Mouse (Mus musculus): ENCODE data around the gene Gadd45gip1. TPM values are rescaled to one million over a fixed set of nuclear protein-coding genes. Genes with fewer than 3 reads are reported as not detected.

The Gadd45gip1 gene
- 10 to 100 TPM; 27.3 to 37.8 TPM for polyA plus RNA-seq (2017; shearing (Covaris generic))

DNA sequence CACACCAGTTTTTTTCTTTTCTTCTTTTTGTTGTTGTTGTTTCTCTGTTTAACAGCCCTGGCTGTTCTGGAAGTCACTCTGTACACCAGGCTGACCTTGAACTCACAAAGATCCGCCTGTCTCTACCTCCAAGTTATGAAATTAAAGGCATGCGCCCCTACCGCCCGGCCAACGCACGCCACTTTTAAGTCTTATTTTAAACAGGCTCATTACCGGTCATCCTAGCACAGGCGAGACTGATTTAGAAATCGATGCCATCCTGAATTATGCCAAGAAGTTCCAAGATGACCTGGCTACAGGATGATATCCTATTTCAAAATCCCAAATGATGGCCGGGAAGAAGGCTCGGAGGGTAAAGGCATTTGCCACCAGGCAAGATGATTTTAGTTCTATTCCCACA is at the start of gene Gadd45gip1:
Gadd45gip1 (plus strand) TSS at position 33 of the 400 bp plus-strand sequence.

DNA sequence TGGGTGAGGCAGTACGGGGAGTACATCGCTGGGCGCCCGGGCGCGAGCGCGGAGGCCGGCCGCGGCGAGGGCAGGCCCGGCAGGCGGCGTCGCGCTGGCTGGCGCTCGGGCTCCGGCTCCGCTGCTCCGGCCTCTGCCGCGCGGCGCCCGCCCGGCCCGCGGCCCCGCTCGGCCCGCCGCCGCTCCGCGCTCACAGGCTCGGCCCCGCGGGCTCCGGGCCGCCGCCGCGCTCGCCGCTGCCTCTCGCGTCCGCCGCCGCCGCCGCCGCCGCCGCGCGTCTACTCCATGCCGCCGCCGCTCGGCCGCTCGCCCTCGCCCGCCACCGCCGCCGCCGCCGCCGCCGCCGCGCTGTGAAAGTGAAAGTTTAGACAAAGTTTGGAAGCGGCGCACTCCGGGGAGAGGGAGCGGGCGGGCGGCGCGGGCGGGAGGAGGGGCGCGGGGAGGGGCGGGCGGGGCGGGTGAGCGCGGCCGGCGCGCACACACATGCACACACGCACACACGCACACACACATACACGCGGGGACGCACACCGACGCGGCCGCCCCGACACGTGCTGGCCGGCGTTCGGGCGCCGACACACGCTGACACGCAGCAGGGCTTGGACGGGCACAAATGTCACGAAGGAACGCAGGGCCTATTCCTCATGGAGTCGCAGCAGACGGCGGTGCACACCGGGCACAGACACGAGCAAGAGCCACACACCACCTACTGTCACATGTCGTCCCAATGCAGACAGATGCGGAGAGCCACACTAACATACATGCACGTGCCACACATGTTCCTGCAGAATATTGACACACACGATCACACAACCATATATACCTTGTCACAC is 31.1 kb upstream of the Gadd45gip1 start, which contains the start of gene Nfix:
Nfix (minus strand) TSS at position 346 of the 833 bp plus-strand sequence.

DNA sequence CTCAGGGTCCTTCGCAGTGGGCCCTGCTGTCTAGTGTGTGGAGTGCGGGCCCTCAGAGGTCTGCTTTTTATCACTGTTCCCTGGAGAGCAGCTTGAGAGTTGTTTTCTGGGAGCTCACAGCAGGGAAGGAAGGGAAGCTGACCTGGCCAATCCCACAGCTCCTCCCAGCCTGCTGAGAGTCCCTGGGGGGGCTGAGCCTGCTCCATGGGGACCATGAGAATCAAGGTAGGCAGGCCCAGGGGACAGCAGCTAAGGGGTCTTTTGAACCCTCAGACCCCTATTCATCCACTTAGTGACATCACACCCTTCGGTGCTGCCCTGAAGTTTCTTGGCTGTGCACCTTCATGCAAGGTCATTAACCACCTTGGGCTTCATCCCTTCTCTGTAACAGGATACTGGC is 8.6 kb upstream of the Gadd45gip1 start, which contains the start of gene Dand5:
Dand5 (minus strand) TSS at position 101 of the 400 bp plus-strand sequence.

DNA sequence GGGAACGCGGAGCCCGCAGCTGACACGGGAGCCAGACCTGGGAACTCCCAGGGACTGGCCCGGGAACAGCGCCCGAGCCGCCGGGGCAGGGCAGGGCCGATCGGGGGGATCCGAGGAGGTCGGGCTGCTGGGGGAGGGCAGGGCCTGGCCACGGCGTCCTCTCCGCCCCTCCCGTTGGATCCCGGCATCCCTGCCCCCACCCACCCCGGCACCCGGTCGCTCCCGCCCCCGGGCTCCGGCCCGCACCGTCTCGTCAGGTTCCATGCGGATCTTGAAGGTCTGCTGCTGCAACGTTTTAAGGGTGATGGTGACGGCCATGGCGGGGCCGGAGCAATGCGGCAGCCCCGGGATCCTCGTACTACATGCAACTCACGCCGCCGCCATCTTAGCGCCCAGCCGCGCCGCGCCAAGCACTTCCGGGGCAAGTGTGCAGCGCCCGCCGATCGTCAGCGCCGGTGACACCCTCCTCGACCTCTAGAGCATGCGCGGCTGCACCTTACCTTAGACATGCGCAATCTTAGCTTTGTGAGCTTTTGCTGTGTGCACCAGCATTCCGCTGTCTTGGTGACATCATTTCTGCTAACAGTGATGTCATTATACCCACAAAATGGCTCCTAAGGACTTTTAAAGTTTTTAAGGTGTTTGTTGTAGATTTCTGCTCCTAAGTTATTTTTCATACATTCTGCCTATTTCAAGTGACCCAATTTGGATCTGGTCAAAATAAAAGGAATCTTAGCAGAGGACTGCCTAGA is 9.1 kb downstream of the Gadd45gip1 start, which contains the start of gene Rad23a:
Rad23a (minus strand) TSS at position 418 of the 752 bp plus-strand sequence.

DNA sequence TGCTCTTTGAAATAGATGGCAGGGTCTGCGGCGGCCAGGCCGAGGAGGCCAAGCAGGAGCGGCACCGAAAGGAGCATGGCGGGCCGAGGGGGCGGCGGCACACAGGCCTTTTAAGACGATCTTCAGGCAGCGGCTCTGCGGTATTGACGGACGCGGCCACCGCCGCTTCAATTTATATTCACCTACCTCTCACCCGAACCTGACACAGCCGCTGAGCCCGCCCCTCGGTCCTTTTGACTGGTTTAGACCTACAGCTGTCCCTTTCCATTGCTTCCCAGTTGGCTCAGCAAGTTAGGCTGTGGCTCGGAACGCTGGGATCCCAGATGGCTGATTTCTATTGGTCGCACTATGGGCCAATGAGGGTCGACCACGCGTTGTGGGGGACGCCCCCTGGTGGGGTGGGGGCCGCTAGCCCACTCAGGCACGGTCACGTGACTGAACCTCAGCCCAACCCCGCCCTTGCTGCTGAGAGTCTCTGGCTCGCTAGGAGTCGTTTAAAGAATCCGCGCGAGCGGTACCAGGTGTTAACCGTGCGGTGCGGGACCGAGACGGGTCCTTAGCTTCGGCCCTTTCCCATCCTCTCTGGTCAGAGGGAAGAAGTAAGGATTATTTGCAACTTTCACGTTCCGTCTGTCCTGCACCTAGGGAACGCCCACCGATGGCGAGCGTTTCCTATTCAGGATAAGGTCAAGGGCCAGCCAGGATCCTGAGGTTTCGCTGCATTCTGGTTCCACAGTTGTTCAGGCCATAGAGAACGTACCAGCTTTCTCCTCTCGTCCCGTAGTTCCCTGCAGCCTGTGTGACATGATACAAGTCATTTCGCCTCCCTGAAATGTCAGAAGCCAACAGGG is 15.6 kb downstream of the Gadd45gip1 start, which contains the start of gene Calr:
Calr (minus strand) TSS at position 213 of the 851 bp plus-strand sequence.

DNA sequence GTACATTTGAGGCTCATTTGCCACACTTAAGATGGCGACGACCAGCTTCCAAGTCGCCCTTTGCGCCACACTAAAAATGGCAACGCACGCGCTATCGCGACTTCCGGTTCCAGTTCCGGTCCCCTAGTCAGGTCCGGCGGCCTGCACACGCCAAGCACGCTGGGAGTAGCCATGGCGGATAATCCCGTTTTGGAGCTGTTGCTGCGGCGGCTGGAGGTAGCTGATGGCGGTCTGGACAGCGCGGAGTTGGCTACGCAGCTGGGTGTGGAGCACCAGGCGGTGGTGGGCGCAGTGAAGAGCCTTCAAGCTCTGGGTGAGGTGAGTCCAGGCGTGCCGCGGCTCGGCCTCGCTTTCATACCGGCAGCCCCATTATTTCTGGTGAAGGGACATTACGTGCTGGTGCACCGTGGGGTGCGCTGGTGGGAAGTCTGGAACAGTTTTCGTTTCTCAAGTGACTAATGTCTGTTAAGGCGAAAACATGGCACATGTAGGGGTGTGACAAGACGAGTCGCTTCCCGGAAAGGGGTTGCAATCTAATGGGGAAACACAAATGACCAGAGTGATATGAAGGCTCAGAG is 25.6 kb downstream of the Gadd45gip1 start, which contains the start of gene Farsa:
Farsa (plus strand) TSS at position 126 of the 578 bp plus-strand sequence.

DNA sequence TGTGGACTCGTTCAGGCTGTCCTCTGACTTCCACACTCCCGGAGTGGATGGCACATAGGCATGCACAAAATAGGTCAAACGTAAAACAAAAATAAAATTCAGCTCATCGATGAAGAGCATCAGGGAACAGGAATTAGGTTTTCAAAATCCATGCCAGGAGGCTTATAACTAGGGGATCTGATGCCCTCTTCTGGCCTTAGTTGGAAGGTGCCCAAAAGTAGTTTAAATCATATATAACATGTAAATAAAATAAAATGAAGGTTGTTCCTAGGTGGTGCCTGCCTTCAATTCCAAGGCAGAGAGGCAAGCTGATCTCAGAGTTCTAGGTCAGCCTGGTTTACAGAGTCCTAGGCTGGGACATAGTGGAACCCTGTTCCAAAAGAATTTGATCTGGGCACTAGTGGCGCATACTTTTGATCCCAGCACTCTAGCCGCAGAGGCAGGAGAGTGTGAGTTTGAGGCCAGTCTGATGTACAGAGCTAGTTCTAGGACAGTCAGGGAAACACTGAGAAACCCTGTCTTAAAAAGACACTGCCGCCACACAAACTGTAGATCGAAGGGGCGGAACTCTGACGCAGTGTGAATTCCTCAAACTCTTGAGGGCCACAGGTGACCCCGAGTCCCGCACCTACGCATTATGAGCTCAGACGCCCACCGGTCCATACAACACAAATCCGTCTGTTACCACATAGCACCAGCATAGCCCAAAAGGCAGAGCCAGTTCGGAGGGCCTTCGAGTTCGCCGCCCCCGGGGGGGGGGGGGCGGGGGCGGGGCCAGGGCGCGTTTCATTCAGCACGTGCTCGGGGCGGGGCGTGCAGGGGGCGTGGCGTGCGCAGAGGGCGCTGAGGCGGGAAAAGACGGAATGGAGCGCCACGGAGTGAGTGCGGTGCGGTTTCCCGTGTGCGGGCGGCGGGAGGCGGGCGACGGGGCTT is 40.3 kb downstream of the Gadd45gip1 start, which contains the start of gene Syce2:
Syce2 (plus strand) TSS at position 736 of the 933 bp plus-strand sequence.

Other genes with a start within 250 kb of the Gadd45gip1 start
- 100 to 1,000 TPM; 229 to 407 TPM for gene Ier2, start 168.7 kb upstream of the Gadd45gip1 start, polyA plus RNA-seq (2017; shearing (Covaris generic))
- gene Trmt1, start 145.2 kb upstream of the Gadd45gip1 start, polyA plus RNA-seq (2017; shearing (Covaris generic)), result 10 to 100 TPM; 48.9 to 77.3 TPM
- 10 to 100 TPM; 14.8 to 15.3 TPM for gene Nacc1, start 143.7 kb upstream of the Gadd45gip1 start, polyA plus RNA-seq (2017; shearing (Covaris generic))
- gene Lyl1, start 130.1 kb upstream of the Gadd45gip1 start, polyA plus RNA-seq (2017; shearing (Covaris generic)), result under 1 TPM; 0.20 to 0.56 TPM
- 10 to 100 TPM; 15.8 to 26.4 TPM for gene G430095P16Rik, start 108.5 kb upstream of the Gadd45gip1 start, polyA plus RNA-seq (2017; shearing (Covaris generic))
- gene Nfix, start 31.2 kb upstream of the Gadd45gip1 start, polyA plus RNA-seq (2017; shearing (Covaris generic)), result 1 to 10 TPM; 5.7 to 9.1 TPM
- 1 to 10 TPM; 6.6 to 7.9 TPM for gene Dand5, start 8.7 kb upstream of the Gadd45gip1 start, polyA plus RNA-seq (2017; shearing (Covaris generic))
- gene Rad23a, start 9.1 kb downstream of the Gadd45gip1 start, polyA plus RNA-seq (2017; shearing (Covaris generic)), result 100 to 1,000 TPM; 152 to 202 TPM
- gene Calr, start 15.4 kb downstream of the Gadd45gip1 start, polyA plus RNA-seq (2017; shearing (Covaris generic)), result 100 to 1,000 TPM; 454 to 486 TPM
- 100 to 1,000 TPM in 1 of 2 experiments, 10 to 100 TPM in 1; 87.0 to 103 TPM for gene Farsa, start 25.5 kb downstream of the Gadd45gip1 start, polyA plus RNA-seq (2017; shearing (Covaris generic))
- 1 to 10 TPM; 3.8 to 4.9 TPM for gene Syce2, start 40.6 kb downstream of the Gadd45gip1 start, polyA plus RNA-seq (2017; shearing (Covaris generic))
- gene Gcdh, start 62.4 kb downstream of the Gadd45gip1 start, polyA plus RNA-seq (2017; shearing (Covaris generic)), result 10 to 100 TPM; 34.2 to 47.8 TPM
- gene Klf1, start 70.4 kb downstream of the Gadd45gip1 start, polyA plus RNA-seq (2017; shearing (Covaris generic)), result under 1 TPM in 1 of 2 experiments, not detected in 1; 0.43 TPM
- 10 to 100 TPM; 12.8 to 18.4 TPM for gene Dnase2a, start 77.0 kb downstream of the Gadd45gip1 start, polyA plus RNA-seq (2017; shearing (Covaris generic))
- gene Mast1, start 105.8 kb downstream of the Gadd45gip1 start, polyA plus RNA-seq (2017; shearing (Covaris generic)), result 1 to 10 TPM in 1 of 2 experiments, under 1 TPM in 1; 0.92 to 1.5 TPM
- gene Rtbdn, start 115.5 kb downstream of the Gadd45gip1 start, polyA plus RNA-seq (2017; shearing (Covaris generic)), result under 1 TPM; 0.06 to 0.81 TPM
- not detected for gene Gm49661, start 137.9 kb downstream of the Gadd45gip1 start, polyA plus RNA-seq (2017; shearing (Covaris generic))
- 100 to 1,000 TPM; 159 to 190 TPM for gene Prdx2, start 138.1 kb downstream of the Gadd45gip1 start, polyA plus RNA-seq (2017; shearing (Covaris generic))
- 10 to 100 TPM; 71.6 to 93.6 TPM for gene Rnaseh2a, start 138.2 kb downstream of the Gadd45gip1 start, polyA plus RNA-seq (2017; shearing (Covaris generic))
- gene Junb, start 147.2 kb downstream of the Gadd45gip1 start, polyA plus RNA-seq (2017; shearing (Covaris generic)), result 100 to 1,000 TPM; 705 to 997 TPM
- 10 to 100 TPM in 1 of 2 experiments, 1 to 10 TPM in 1; 9.9 to 13.0 TPM for gene Hook2, start 159.1 kb downstream of the Gadd45gip1 start, polyA plus RNA-seq (2017; shearing (Covaris generic))
- gene Best2, start 183.0 kb downstream of the Gadd45gip1 start, polyA plus RNA-seq (2017; shearing (Covaris generic)), result not detected
- gene Asna1, start 193.8 kb downstream of the Gadd45gip1 start, polyA plus RNA-seq (2017; shearing (Covaris generic)), result 10 to 100 TPM; 42.3 to 45.3 TPM
- gene Trir, start 195.3 kb downstream of the Gadd45gip1 start, polyA plus RNA-seq (2017; shearing (Covaris generic)), result 100 to 1,000 TPM; 198 to 209 TPM
- gene Tnpo2, start 205.4 kb downstream of the Gadd45gip1 start, polyA plus RNA-seq (2017; shearing (Covaris generic)), result 10 to 100 TPM; 27.1 to 27.2 TPM
- 1 to 10 TPM; 5.4 to 8.2 TPM for gene Fbxw9, start 228.5 kb downstream of the Gadd45gip1 start, polyA plus RNA-seq (2017; shearing (Covaris generic))
- gene Gm5741, start 236.5 kb downstream of the Gadd45gip1 start, polyA plus RNA-seq (2017; shearing (Covaris generic)), result 1 to 10 TPM; 1.3 to 1.8 TPM
- 100 to 1,000 TPM in 1 of 2 experiments, 10 to 100 TPM in 1; 87.4 to 118 TPM for gene Dhps, start 240.2 kb downstream of the Gadd45gip1 start, polyA plus RNA-seq (2017; shearing (Covaris generic))
- gene Wdr83os, start 249.2 kb downstream of the Gadd45gip1 start, polyA plus RNA-seq (2017; shearing (Covaris generic)), result 100 to 1,000 TPM; 165 to 168 TPM
- gene Wdr83, start 249.8 kb downstream of the Gadd45gip1 start, polyA plus RNA-seq (2017; shearing (Covaris generic)), result 10 to 100 TPM; 38.6 to 45.7 TPM